ENCODE assay signal across 30 mouse cellular contexts in the genomic region with DNA sequence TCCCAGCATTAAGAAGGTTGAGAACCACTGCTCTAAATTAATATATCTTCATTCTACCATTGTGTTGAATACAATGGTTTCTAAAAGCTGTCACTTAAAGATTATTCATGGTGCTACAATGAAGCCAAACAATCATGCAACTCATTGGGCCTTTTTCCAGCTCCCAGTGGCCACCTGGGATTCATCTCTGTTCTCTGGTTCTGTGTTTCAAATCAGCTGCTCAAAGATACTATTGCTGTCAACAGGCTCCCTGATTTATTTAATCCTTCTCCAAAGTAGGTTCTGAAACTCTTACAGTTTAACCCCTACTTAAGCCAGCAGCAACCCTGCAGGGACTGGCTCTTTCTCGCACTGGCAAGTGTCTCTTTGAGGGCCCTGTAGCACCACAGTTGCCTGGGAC. TPM values are rescaled to one million over a fixed set of nuclear protein-coding genes. Genes with fewer than 3 reads are reported as not detected.
DNase-seq lines count a peak whose midpoint lies in the region; ATAC-seq and TF ChIP-seq lines count a peak whose summit lies in the region.
"Had no signal": no experiment of that assay in that cellular context is flagged by ENCODE, and none has a peak within 500 bp of the region (broad histone marks: within the 10 kb centered on the region; RNA-seq: fewer than 3 reads in every experiment).

No protein-coding gene starts in this region.

- peak overlapping the region; percentile 57 for H3K27ac ChIP-seq in heart, embryonic 13.5 days (replicated peaks)
- H3K27ac ChIP-seq in intestine, embryonic 15.5 days, result 0 out of 2 replicates have a peak overlapping the region, but pooled peaks have one; percentile 13
- no peak overlapping the region for H3K27ac ChIP-seq in intestine, postnatal 0 days (ENCODE audit: low read depth, low read length)
- H3K27ac ChIP-seq in heart, embryonic 16.5 days (ENCODE audit: low read length), result peak overlapping the region; percentile 75
- H3K27ac ChIP-seq: embryonic facial prominence, embryonic 10.5 days; embryonic facial prominence, embryonic 13.5 days; forebrain, embryonic 12.5 days; forebrain, embryonic 15.5 days; hindbrain, embryonic 12.5 days; hindbrain, embryonic 15.5 days had no signal

- DNase-seq in heart, adult 8-10 months (ENCODE audit: low spot score), result no peak
- peak; percentile 64 to 72 for DNase-seq in heart, postnatal 10 days
- DNase-seq in right cerebral cortex, postnatal 36 days (ENCODE audit: low spot score in 2 of 2), result no peak
- DNase-seq in thymus, postnatal 0 days (ENCODE audit: low spot score), result no peak
- DNase-seq: adrenal gland, adult 8-10 months; adrenal gland, postnatal 25 days; cerebellum, adult 11-12 months; cerebellum, adult 8-10 months; cerebellum, postnatal 10 days; cerebellum, postnatal 36 days; embryo, embryonic 11 days; gastrocnemius, postnatal 25 days; kidney, adult 18-20 months had no signal

- WGBS in heart, embryonic 13.5 days, result 38% methylated on average over 1 of the region's 1 CpGs
- 73% methylated on average over 1 of the region's 1 CpGs for WGBS in intestine, embryonic 15.5 days
- 70% methylated on average over 1 of the region's 1 CpGs for WGBS in intestine, postnatal 0 days
- 61% methylated on average over 1 of the region's 1 CpGs for WGBS in heart, embryonic 16.5 days

- H3K36me3 ChIP-seq in heart, embryonic 13.5 days, result peaks cover 45% of the 10 kb centered on the region
- no peaks in the 10 kb centered on the region for H3K36me3 ChIP-seq in intestine, embryonic 15.5 days
- no peaks in the 10 kb centered on the region for H3K36me3 ChIP-seq in intestine, postnatal 0 days (ENCODE audit: control insufficient read depth, insufficient read depth)
- peaks cover 16% of the 10 kb centered on the region for H3K36me3 ChIP-seq in heart, embryonic 16.5 days (ENCODE audit: control insufficient read depth, insufficient read depth)
- H3K36me3 ChIP-seq: embryonic facial prominence, embryonic 10.5 days; embryonic facial prominence, embryonic 13.5 days; forebrain, embryonic 12.5 days; forebrain, embryonic 15.5 days; hindbrain, embryonic 12.5 days; hindbrain, embryonic 15.5 days had no signal

- no peaks in the 10 kb centered on the region for H3K9me3 ChIP-seq in heart, embryonic 13.5 days
- H3K9me3 ChIP-seq in intestine, embryonic 15.5 days, result no peaks in the 10 kb centered on the region
- no peaks in the 10 kb centered on the region for H3K9me3 ChIP-seq in intestine, postnatal 0 days (ENCODE audit: control insufficient read depth)
- H3K9me3 ChIP-seq in heart, embryonic 16.5 days (replicated peaks; ENCODE audit: control insufficient read depth, low read length), result no peaks in the 10 kb centered on the region
- H3K9me3 ChIP-seq: embryonic facial prominence, embryonic 10.5 days; embryonic facial prominence, embryonic 13.5 days; forebrain, embryonic 12.5 days; forebrain, embryonic 15.5 days; hindbrain, embryonic 12.5 days; hindbrain, embryonic 15.5 days had no signal

- H3K4me2 ChIP-seq in heart, embryonic 13.5 days, result no peak overlapping the region
- no peak overlapping the region for H3K4me2 ChIP-seq in intestine, embryonic 15.5 days (replicated peaks)
- H3K4me2 ChIP-seq in intestine, postnatal 0 days (replicated peaks; ENCODE audit: low read depth), result no peak overlapping the region
- no peak overlapping the region for H3K4me2 ChIP-seq in heart, embryonic 16.5 days (ENCODE audit: low read depth, low read length)
- H3K4me2 ChIP-seq: embryonic facial prominence, embryonic 13.5 days; forebrain, embryonic 12.5 days; forebrain, embryonic 15.5 days; hindbrain, embryonic 12.5 days; hindbrain, embryonic 15.5 days had no signal

- no peak for ATAC-seq in heart, embryonic 13.5 days (ENCODE audit: extremely low read depth, insufficient number of reproducible peaks, low FRiP score, low TSS enrichment)
- ATAC-seq in intestine, embryonic 15.5 days, result no peak
- no peak for ATAC-seq in intestine, postnatal 0 days
- peak; percentile 68; the same call in 1 of the 2 replicates for ATAC-seq in heart, embryonic 16.5 days (replicated peaks; ENCODE audit: extremely low read depth, insufficient read depth, low FRiP score)
- ATAC-seq: activated CD4-positive, CD25-positive, alpha-beta regulatory T cell, adult 4 months; CD4-positive, CD25-positive, alpha-beta regulatory T cell, adult 4 months; forebrain, embryonic 15.5 days had no signal

- H3K4me1 ChIP-seq in heart, embryonic 13.5 days, result peaks cover 13% of the 10 kb centered on the region
- H3K4me1 ChIP-seq in intestine, embryonic 15.5 days (replicated peaks), result no peaks in the 10 kb centered on the region
- no peaks in the 10 kb centered on the region for H3K4me1 ChIP-seq in intestine, postnatal 0 days (replicated peaks; ENCODE audit: control insufficient read depth, insufficient read depth, low read length)
- peaks cover 9% of the 10 kb centered on the region; the same call in 1 of the 2 replicates for H3K4me1 ChIP-seq in heart, embryonic 16.5 days (ENCODE audit: control insufficient read depth, insufficient read depth, low read length)
- H3K4me1 ChIP-seq: embryonic facial prominence, embryonic 10.5 days; embryonic facial prominence, embryonic 13.5 days; forebrain, embryonic 12.5 days; forebrain, embryonic 15.5 days; hindbrain, embryonic 12.5 days; hindbrain, embryonic 15.5 days had no signal

- H3K4me3 ChIP-seq in heart, embryonic 13.5 days, result no peak overlapping the region
- no peak overlapping the region for H3K4me3 ChIP-seq in intestine, embryonic 15.5 days (replicated peaks)
- H3K4me3 ChIP-seq in intestine, postnatal 0 days (ENCODE audit: low read depth, low read length), result no peak overlapping the region
- H3K4me3 ChIP-seq in heart, embryonic 16.5 days (ENCODE audit: low read length), result no peak overlapping the region
- H3K4me3 ChIP-seq: embryonic facial prominence, embryonic 10.5 days; embryonic facial prominence, embryonic 13.5 days; erythroblast, embryonic 14.5 days; forebrain, embryonic 12.5 days; forebrain, embryonic 15.5 days; hindbrain, embryonic 12.5 days; hindbrain, embryonic 15.5 days had no signal

- TF ChIP-seq CTCF in intestine, postnatal 0 days (IDR thresholded peaks at IDR 0.05; ENCODE audit: low read depth), result no peak

- intact Hi-C loops in heart, postnatal 10 days (cut with DNase I), result no loop called here

- H3K9ac ChIP-seq in heart, embryonic 13.5 days, result no peak overlapping the region
- H3K9ac ChIP-seq in intestine, embryonic 15.5 days, result no peak overlapping the region
- H3K9ac ChIP-seq in intestine, postnatal 0 days (ENCODE audit: low read depth, low read length), result no peak overlapping the region
- no peak overlapping the region for H3K9ac ChIP-seq in heart, embryonic 16.5 days (ENCODE audit: low read length)
- H3K9ac ChIP-seq: embryonic facial prominence, embryonic 13.5 days; forebrain, embryonic 12.5 days; forebrain, embryonic 15.5 days; hindbrain, embryonic 12.5 days; hindbrain, embryonic 15.5 days had no signal

- no peaks in the 10 kb centered on the region for H3K27me3 ChIP-seq in heart, embryonic 13.5 days (replicated peaks)
- no peaks in the 10 kb centered on the region for H3K27me3 ChIP-seq in intestine, embryonic 15.5 days (replicated peaks)
- no peaks in the 10 kb centered on the region; the same call in 1 of the 2 replicates for H3K27me3 ChIP-seq in intestine, postnatal 0 days (replicated peaks; ENCODE audit: control insufficient read depth, insufficient read depth, low read length)
- no peaks in the 10 kb centered on the region for H3K27me3 ChIP-seq in heart, embryonic 16.5 days (ENCODE audit: control insufficient read depth, insufficient read depth, low read length)

RNA-seq across cellular contexts. Expression of gene Hand2, which starts 17.3 kb away (rescaled TPM):
- 11.6 and 12.0 TPM in 2 replicates for polyA plus RNA-seq in heart, embryonic 13.5 days (2015; fragmentation: Nextera tagmentation; extraction: Ambion mirVana)
- 10 to 100 TPM; 43.0 to 58.5 (median 52.6) TPM for total RNA-seq in heart, adult 8-10 months (2022)
- polyA plus RNA-seq in intestine, embryonic 15.5 days (2015; fragmentation: Nextera tagmentation; extraction: Ambion mirVana), result 6.7 and 9.4 TPM in 2 replicates
- polyA plus RNA-seq in intestine, postnatal 0 days (2015; fragmentation: Nextera tagmentation; extraction: Ambion mirVana), result 3.5 and 3.9 TPM in 2 replicates
- 9.0 and 9.3 TPM in 2 replicates for polyA plus RNA-seq in heart, embryonic 16.5 days (2015; fragmentation: Nextera tagmentation; extraction: Ambion mirVana)
- total RNA-seq in heart, postnatal 10 days (2021), result 10 to 100 TPM; 52.5 to 58.9 TPM
- 0.12 and 0.26 TPM in 2 replicates for polyA plus RNA-seq in thymus, postnatal 0 days (2015; fragmentation: Nextera tagmentation; extraction: Ambion mirVana)
- total RNA-seq: hematopoietic stem cell, adult 5-6 weeks; MEL had no signal
- polyA plus RNA-seq: activated CD4-positive, CD25-positive, alpha-beta regulatory T cell, adult 4 months; C2C12; CD4-positive, CD25-positive, alpha-beta regulatory T cell, adult 4 months; cortical plate, adult 2 months; erythroblast, embryonic 14.5 days; forebrain, embryonic 12.5 days; forebrain, embryonic 15.5 days; hindbrain, embryonic 12.5 days; hindbrain, embryonic 15.5 days had no signal

Comparison
In these comparisons a context has a peak if more than half of its experiments do, and no peak if none do; other contexts are left out.
1. DNase-seq: peak in heart, postnatal 10 days (2 of 2); none in heart, adult 8-10 months (single experiment), right cerebral cortex, postnatal 36 days (0 of 2) and thymus, postnatal 0 days (single experiment).